Mouse (Mus musculus): ENCODE results near the gene Tsc2. TPM values are rescaled to one million over a fixed set of nuclear protein-coding genes. Genes with fewer than 3 reads are reported as not detected.

Gene Tsc2
- total RNA-seq, 2 experiments from 2014 or later = 84.9 to 110 TPM

DNA sequence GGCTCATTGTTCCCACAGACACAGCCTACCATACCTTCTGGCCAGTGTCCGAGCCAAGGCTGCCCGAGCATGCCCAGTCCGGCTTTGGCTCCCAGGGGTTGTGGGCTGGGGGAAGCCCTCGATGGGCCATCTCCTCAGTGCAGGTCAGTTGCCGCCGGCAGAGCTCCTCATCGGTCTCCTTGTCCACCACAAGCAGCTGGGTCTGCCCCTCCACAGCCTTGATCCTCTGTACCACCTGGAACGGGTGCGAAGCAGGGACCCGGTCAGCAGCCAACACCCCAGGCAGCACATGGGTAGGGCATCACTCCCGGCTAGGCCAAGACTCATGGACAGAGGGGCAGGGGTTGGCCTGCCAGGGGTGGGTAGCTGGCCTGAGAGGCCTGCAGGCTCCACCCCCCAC is 15.1 kb upstream of the Tsc2 start:
- no peak for DNase-seq

GRCm38 (mm10) chr17:24646381-24646780 is 14.0 kb upstream of the Tsc2 start:
- no peak for DNase-seq

- DNase-seq = no peak
These were observed 13.5 kb upstream of the Tsc2 start for GRCm38 (mm10) chr17:24645916-24646315.

- peak; percentile 58 for DNase-seq
These were observed 12.7 kb upstream of the Tsc2 start for GRCm38 (mm10) chr17:24644875-24645721.

DNA sequence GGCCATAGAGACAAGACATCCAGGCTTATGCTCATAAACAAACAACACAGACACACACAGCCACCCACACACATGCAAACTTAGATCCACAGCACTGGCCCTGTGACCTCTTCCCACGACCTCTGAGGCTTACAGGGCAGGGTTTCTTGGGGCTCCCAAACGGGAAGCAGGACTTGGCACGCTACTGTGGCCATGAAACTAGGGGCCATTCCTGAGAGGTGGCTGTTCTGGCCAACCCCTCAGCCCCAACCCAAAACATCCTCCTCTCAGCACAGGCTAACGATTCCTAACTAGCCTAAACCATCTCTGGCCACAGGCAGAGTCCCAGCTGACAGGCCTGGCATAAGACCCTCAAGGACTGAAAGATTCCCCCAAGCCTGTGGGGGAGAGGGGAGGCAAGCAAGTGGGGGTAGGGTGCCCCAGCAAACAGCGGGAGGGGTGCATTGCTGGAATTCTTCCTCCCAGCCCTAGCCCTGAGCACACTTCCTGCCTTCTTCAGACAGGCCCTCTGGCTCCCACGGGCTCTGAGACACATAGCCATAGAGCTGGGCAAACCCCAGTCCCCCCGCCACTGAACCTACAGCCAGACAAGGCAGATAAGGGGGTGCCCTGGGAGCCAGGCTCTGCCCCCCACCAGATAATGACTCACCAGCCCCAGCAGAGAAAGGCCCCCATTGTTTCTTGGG is 11.7 kb upstream of the Tsc2 start:
- no peak for DNase-seq

DNA sequence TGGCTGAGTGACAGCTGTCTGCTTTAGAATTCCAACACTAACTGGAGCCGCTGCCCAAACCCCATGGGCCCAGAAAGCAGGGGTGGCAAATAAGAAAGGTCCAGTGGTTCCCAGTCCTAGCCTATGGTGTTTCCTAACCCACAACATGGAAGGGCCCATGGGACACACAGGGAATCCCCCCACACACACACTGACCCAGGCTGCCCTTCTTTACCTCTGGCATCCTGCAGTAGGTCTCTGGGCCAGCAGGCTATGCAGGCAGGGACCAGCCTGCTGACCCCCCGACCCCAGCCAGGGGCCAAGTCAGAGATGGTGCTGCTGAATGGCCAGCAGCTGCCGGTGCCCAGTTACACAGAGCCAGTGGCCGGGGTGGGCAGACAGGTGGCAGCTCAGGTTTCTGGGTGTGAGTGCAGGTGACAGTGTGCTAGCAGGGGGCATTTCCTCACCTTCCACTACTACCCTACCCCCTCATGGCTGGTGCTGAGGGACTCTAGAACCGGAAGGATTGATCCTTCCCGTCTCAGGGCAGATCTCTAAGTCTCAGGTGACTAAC is 10.4 kb upstream of the Tsc2 start:
- no peak for DNase-seq

DNA sequence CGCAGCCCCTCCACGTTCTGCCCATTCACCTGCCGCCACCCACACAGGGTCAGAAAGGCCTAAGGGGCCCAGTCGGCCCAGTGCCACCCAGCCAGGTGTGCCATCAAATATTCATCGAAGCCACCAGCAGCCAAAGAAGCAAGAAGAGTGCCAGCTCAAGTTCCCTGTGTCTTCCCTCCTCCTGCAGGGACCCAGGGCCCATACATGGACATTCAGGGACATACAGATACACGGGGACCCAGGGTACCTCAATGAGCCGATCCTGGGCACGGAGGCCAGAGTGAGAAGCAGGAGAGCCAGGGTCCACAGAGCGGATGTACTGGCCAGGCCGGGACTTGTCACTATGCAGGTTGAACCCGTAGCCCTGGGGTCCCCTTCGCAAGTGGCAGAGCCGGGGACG is 9.5 kb upstream of the Tsc2 start:
- no peak for DNase-seq

DNA sequence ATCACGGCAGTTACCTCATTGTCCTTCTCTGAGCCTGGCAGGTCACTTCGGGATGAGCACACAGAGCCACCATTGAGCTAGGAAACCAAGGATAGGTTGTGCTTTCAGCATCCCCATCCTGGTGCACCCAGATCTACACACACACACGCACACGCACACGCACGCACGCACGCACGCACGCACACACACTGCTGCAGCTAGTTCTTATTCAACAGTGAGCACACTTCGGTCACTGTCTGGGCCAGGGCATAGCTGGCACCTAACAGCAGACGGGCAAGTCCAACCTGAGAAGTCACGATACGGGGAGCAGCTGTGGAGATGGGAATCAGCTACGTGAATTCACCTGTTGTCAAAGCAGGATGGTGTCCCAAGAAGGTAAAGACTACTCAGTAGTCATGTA is 8.2 kb upstream of the Tsc2 start:
- no peak for DNase-seq

GRCm38 (mm10) chr17:24640119-24640518 is 7.7 kb upstream of the Tsc2 start:
- DNase-seq = no peak

GRCm38 (mm10) chr17:24639571-24639988 is 7.2 kb upstream of the Tsc2 start:
- no peak for DNase-seq

DNA sequence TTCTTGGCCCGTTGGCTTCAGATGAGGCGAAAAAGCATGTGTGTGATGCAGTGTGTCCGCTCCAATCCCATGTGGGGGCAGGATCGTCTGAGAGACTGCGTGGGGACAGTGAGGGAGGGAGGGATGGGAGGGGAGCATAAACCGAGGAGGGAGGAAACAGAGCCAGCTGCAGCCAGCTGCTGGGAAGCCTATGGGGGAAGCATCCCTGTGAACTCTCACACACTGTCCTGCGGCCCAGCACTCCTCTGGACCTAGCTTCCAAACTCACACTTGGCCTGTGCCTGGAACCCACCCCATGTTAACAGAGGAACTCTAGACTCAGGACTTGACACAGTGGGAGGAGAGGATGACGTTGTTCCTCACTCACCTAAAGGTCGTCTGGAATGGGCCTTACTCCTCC is 6.4 kb upstream of the Tsc2 start:
- DNase-seq = no peak

GRCm38 (mm10) chr17:24638214-24638613 is 5.8 kb upstream of the Tsc2 start:
- DNase-seq = no peak

GRCm38 (mm10) chr17:24636781-24637481 is 4.5 kb upstream of the Tsc2 start:
- no peak for DNase-seq

GRCm38 (mm10) chr17:24635694-24636093 is 3.3 kb upstream of the Tsc2 start:
- DNase-seq = no peak

DNA sequence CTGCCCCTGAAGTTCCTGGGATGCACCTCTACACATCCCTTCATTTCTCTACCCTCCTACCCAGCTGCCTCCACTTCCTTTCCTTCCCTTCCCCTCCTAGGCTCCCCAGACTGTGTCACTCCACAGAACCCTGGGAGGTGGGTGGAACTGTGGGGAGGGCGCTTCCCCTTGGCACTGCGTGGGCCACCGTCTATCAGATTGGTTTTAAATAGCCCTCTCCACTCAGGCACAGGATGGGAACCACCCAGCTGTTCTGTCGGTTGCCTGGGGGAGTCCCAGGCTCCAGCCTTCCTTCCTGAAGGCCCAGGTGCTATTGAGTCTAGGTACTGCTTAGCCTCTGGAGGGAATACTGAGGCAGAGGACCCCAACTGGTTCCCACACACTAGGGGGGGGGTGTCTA is 2.6 kb upstream of the Tsc2 start:
- no peak for DNase-seq

GRCm38 (mm10) chr17:24633831-24634230 is 1.4 kb upstream of the Tsc2 start:
- no peak for DNase-seq

DNA sequence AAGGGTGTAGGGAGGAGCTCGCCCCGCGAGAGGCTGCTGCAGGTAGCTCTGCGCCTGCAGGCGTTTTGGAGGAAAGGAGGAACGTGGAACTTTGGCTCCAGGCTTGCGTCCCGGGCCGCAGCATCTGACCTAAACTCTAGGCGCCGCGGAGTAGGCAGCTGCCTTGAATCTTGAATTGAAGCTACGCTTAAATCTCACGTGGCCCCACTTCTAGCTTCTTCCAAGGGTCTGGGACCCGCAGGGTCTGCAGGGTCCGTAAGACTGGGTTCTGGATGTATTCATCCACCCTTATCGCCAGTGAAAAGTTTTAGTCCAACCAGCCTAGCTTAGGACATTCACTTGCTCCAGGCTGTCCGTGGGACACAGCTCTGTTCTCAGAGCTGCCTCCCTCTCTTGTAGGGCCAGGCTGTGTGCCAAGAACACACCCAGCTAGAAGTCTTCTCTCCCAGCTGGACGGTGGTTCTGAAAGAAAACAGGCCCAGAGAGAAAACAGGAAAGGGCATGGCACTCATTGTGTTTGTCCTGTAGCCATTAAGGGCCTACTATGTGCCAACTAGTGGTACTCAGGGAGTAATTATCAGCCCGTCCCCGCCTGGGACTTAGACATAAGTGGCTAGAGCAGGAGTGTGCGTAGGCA is 501 bp upstream of the Tsc2 start:
- DNase-seq = peak; percentile 70

DNA sequence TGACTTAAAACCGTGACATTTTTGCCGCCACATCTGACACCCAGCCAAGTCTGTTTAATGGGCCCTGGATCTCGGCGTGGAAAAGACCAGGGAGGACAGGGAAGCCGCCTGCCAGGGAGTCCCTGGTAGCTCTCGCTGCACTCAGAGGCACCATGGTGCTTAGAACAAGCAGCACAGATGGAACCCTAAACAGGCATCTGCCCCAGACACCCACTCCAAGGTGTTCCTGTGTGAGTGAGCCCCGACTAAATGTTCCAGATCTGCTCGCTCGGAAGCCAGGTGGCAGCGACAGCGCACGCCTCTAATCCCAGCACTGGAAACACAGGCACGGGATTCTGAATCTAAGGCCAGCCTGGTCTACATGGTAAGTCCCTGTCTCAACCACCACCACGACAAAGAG is 2.4 kb downstream of the Tsc2 start:
- no peak for DNase-seq

GRCm38 (mm10) chr17:24628646-24629045 is 3.8 kb downstream of the Tsc2 start:
- peak; percentile 87 for DNase-seq

GRCm38 (mm10) chr17:24625472-24625871 is 7.0 kb downstream of the Tsc2 start:
- no peak for DNase-seq

DNA sequence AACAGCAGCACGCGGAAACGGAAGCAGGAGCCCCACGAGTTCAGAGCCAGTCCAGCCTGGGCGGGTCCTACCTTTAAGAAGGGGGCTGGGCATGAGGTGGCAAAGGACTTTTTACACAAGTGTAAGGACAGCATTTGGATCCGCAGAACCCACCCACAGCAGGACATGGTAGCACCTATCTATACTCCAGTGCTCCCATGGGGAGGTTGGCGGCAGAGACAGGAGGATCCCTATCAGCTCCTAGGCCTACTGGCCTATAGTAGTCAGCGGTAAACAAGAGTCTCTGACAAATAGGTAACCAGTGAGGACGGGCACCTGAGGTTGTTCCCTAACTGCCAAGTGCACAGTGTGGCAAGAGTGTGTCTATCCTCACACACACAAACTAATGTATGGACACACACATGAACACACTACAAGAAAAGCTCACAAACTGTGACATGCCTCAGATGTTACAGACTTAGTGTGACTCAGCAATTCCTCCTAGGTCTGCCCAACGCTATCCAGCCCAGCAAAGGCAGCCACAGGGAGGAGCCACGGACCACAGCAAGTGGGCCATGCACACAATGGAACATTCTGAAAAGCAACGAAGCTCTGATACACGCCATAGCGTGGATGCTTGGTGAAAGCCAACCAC is 14.8 kb downstream of the Tsc2 start:
- no peak for DNase-seq

DNA sequence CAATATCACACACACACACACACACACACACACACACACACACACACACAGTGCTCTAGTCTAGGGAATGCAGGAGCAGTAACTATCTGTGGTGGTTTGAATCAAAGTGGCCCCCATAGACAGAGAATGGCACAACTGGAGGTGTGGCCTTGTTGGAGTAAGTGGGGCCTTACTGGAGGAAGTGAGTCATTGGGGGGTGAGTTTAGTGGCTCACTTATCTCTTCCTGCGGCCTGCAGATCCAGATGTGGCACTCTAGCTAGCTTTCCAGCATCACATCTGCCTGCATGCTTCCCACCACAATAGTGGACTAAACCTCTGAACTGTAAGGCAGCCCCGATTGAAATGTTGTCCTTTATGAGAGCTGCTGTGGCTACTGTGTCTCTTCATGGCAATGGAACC is 21.7 kb downstream of the Tsc2 start:
- no peak for DNase-seq

Measured in adrenal gland, postnatal 10 days (tissue).